Mouse (Mus musculus) forebrain, embryonic 12.5 days (tissue): Measurements from ENCODE around the gene Usp54. TPM values are rescaled to one million over a fixed set of nuclear protein-coding genes. Genes with fewer than 3 reads are reported as not detected.
A peak's percentile ranks its signal among the peaks of the same experiment; 100 is the strongest.

Source experiments
- ATAC-seq: fragments of 200-750 bp; cut with Nextera tagmentation; 2 replicates; pipeline ENCODE4 v1.8.0; 2017; ENCODE audit warnings: moderate TSS enrichment; ENCODE audit not compliant: low FRiP score
- H3K27ac ChIP-seq: fragments of 300-500 bp; sonication (generic); 2 replicates; pipeline ENCODE4 v1.5.1; 2016; ENCODE audit warnings: mild to moderate bottlenecking
- H3K27me3 ChIP-seq: fragments of 300-500 bp; sonication (generic); 2 replicates; pipeline ENCODE4 v1.6.1; 2016; ENCODE audit warnings: mild to moderate bottlenecking
- H3K36me3 ChIP-seq: fragments of 300-500 bp; sonication (generic); replicated peaks from 2 replicates; pipeline ENCODE4 v1.6.1; 2016; ENCODE audit warnings: mild to moderate bottlenecking
- H3K4me1 ChIP-seq: fragments of 300-500 bp; sonication (generic); 2 replicates; pipeline ENCODE4 v1.6.1; 2016
- H3K4me2 ChIP-seq: fragments of 300-500 bp; sonication (generic); 2 replicates; pipeline ENCODE4 v1.6.1; 2016; ENCODE audit warnings: mild to moderate bottlenecking, moderate library complexity
- H3K4me3 ChIP-seq: fragments of 300-500 bp; sonication (generic); replicated peaks from 2 replicates; pipeline ENCODE4 v1.5.1; 2016; ENCODE audit warnings: mild to moderate bottlenecking
- H3K9ac ChIP-seq: fragments of 300-500 bp; sonication (generic); 2 replicates; pipeline ENCODE4 v1.6.1; 2016; ENCODE audit warnings: mild to moderate bottlenecking
- H3K9me3 ChIP-seq: fragments of 300-500 bp; sonication (generic); 2 replicates; pipeline ENCODE4 v1.6.1; 2016
- WGBS: fragments of 180-500 bp; shearing (Covaris S2); methylation state at CpG from one replicate; pipeline ENCODE4 v1.1.7; 2016; 5-methylcytosine and 5-hydroxymethylcytosine counted together
- polyA plus RNA-seq: library from polyadenylated mRNA; unstranded; fragments of >200 nt; fragmentation: Nextera tagmentation; extraction: Ambion mirVana; gene quantifications from 2 replicates; pipeline ENCODE4 v1.2.1, GENCODE M21; 2016

Gene Usp54
- polyA plus RNA-seq, 1 experiment from 2014 or later: 15.8 TPM

- Histone ChIP-seq H3K9me3 (no peaks in the 10 kb centered on the region), H3K4me3 (no peak overlapping the region), H3K27me3 (peaks cover 48% of the 10 kb centered on the region), H3K4me1 (peaks cover 13% of the 10 kb centered on the region), H3K36me3 (no peaks in the 10 kb centered on the region), H3K27ac (no peak overlapping the region), H3K4me2 (no peak overlapping the region), H3K9ac (no peak overlapping the region)
- ATAC-seq: no peak
- WGBS: 82% methylated on average over 2 of the region's 2 CpGs
Observed at GRCm38 (mm10) chr14:20663601-20664000, 22.7 kb upstream of the Usp54 start.

GRCm38 (mm10) chr14:20662740-20663139 lies 21.9 kb upstream of the Usp54 start:
- Histone ChIP-seq H3K4me1 (peaks cover 13% of the 10 kb centered on the region), H3K9ac (no peak overlapping the region), H3K27ac (no peak overlapping the region), H3K27me3 (peaks cover 40% of the 10 kb centered on the region), H3K36me3 (no peaks in the 10 kb centered on the region), H3K4me2 (no peak overlapping the region), H3K9me3 (no peaks in the 10 kb centered on the region), H3K4me3 (no peak overlapping the region)
- ATAC-seq: no peak
- WGBS: 87% methylated on average over 3 of the region's 3 CpGs

GRCm38 (mm10) chr14:20661661-20662331 lies 20.9 kb upstream of the Usp54 start:
- 12% methylated on average over 19 of the region's 19 CpGs for WGBS
- H3K27me3 ChIP-seq: peaks cover 35% of the 10 kb centered on the region
- H3K36me3 ChIP-seq: no peaks in the 10 kb centered on the region
- H3K4me1 ChIP-seq: peaks cover 13% of the 10 kb centered on the region
- peak overlapping the region; percentile 87 for H3K4me2 ChIP-seq
- peak overlapping the region; percentile 73 for H3K9ac ChIP-seq
- H3K9me3 ChIP-seq: no peaks in the 10 kb centered on the region
- H3K27ac ChIP-seq: peak overlapping the region; percentile 76
- peak; percentile 51 for ATAC-seq
- peak overlapping the region; percentile 55 for H3K4me3 ChIP-seq

GRCm38 (mm10) chr14:20660827-20661660 lies 20.2 kb upstream of the Usp54 start:
- 2% methylated on average over 52 of the region's 52 CpGs for WGBS
- peak overlapping the region; percentile 76 for H3K27ac ChIP-seq

GRCm38 (mm10) chr14:20659687-20660086 lies 18.8 kb upstream of the Usp54 start:
- no peak overlapping the region for H3K4me2 ChIP-seq
- WGBS: 94% methylated on average over 7 of the region's 7 CpGs
- no peak overlapping the region for H3K9ac ChIP-seq
- no peak overlapping the region for H3K27ac ChIP-seq
- H3K36me3 ChIP-seq: no peaks in the 10 kb centered on the region
- no peak overlapping the region for H3K4me3 ChIP-seq
- H3K27me3 ChIP-seq: peaks cover 29% of the 10 kb centered on the region
- no peak for ATAC-seq
- peaks cover 13% of the 10 kb centered on the region for H3K4me1 ChIP-seq
- H3K9me3 ChIP-seq: no peaks in the 10 kb centered on the region

More at GRCm38 (mm10) chr14:20660827-20661660, 20.2 kb upstream of the Usp54 start:
- peaks cover 35% of the 10 kb centered on the region for H3K27me3 ChIP-seq
- H3K4me1 ChIP-seq: peaks cover 13% of the 10 kb centered on the region
- H3K4me2 ChIP-seq: peak overlapping the region; percentile 87
- ATAC-seq: peak; percentile 90
- H3K9ac ChIP-seq: peak overlapping the region; percentile 73
- no peaks in the 10 kb centered on the region for H3K9me3 ChIP-seq
- H3K4me3 ChIP-seq: peak overlapping the region; percentile 55
- H3K36me3 ChIP-seq: no peaks in the 10 kb centered on the region

GRCm38 (mm10) chr14:20658902-20659301 lies 18.0 kb upstream of the Usp54 start:
- Histone ChIP-seq H3K27me3 (peaks cover 29% of the 10 kb centered on the region), H3K27ac (no peak overlapping the region), H3K9ac (no peak overlapping the region), H3K4me1 (peaks cover 13% of the 10 kb centered on the region), H3K4me2 (no peak overlapping the region), H3K9me3 (no peaks in the 10 kb centered on the region), H3K36me3 (no peaks in the 10 kb centered on the region), H3K4me3 (no peak overlapping the region)
- no peak for ATAC-seq
- WGBS: 85% methylated on average over 6 of the region's 6 CpGs

GRCm38 (mm10) chr14:20658326-20658725 lies 17.5 kb upstream of the Usp54 start:
- no peak overlapping the region for H3K4me3 ChIP-seq
- H3K4me1 ChIP-seq: peaks cover 13% of the 10 kb centered on the region
- peaks cover 24% of the 10 kb centered on the region for H3K27me3 ChIP-seq
- H3K4me2 ChIP-seq: no peak overlapping the region
- H3K36me3 ChIP-seq: no peaks in the 10 kb centered on the region
- no peak overlapping the region for H3K27ac ChIP-seq
- no peak overlapping the region for H3K9ac ChIP-seq
- no peaks in the 10 kb centered on the region for H3K9me3 ChIP-seq
- ATAC-seq: no peak

GRCm38 (mm10) chr14:20656361-20656760 lies 15.5 kb upstream of the Usp54 start, which contains the start of gene Myoz1:
Myoz1 (minus strand) TSS chr14:20656540.
- H3K27me3 ChIP-seq: peaks cover 9% of the 10 kb centered on the region; the same call in 1 of the 2 replicates
- no peak within 1 kb of the TSS for H3K4me3 ChIP-seq
- no peaks in the 10 kb centered on the region for H3K9me3 ChIP-seq
- no peak for ATAC-seq
- no peak within 1 kb of the TSS for H3K9ac ChIP-seq
- peaks cover under 1% of the 10 kb centered on the region; the same call in 1 of the 2 replicates for H3K4me1 ChIP-seq
- H3K36me3 ChIP-seq: no peaks in the 10 kb centered on the region
- no peak within 1 kb of the TSS for H3K27ac ChIP-seq
- no peak within 1 kb of the TSS for H3K4me2 ChIP-seq
- 38% methylated on average over 11 of the region's 11 CpGs for WGBS

- 80% methylated on average over 9 of the region's 9 CpGs for WGBS
- Histone ChIP-seq H3K27ac (no peak overlapping the region), H3K9ac (no peak overlapping the region), H3K9me3 (no peaks in the 10 kb centered on the region), H3K4me1 (no peaks in the 10 kb centered on the region), H3K4me2 (no peak overlapping the region), H3K36me3 (no peaks in the 10 kb centered on the region), H3K27me3 (peaks cover 9% of the 10 kb centered on the region; the same call in 1 of the 2 replicates), H3K4me3 (no peak overlapping the region)
- ATAC-seq: no peak
Observed at GRCm38 (mm10) chr14:20655731-20656130, 14.9 kb upstream of the Usp54 start.

GRCm38 (mm10) chr14:20654690-20655421 lies 14.0 kb upstream of the Usp54 start:
- Histone ChIP-seq H3K27me3 (peaks cover 9% of the 10 kb centered on the region; the same call in 1 of the 2 replicates), H3K9me3 (no peaks in the 10 kb centered on the region), H3K27ac (no peak overlapping the region), H3K4me3 (no peak overlapping the region), H3K4me1 (no peaks in the 10 kb centered on the region), H3K9ac (no peak overlapping the region), H3K4me2 (no peak overlapping the region), H3K36me3 (no peaks in the 10 kb centered on the region)
- WGBS: 82% methylated on average over 9 of the region's 9 CpGs
- ATAC-seq: no peak

- no peak overlapping the region for H3K4me3 ChIP-seq
- H3K9ac ChIP-seq: no peak overlapping the region
- H3K4me2 ChIP-seq: no peak overlapping the region
- no peak overlapping the region for H3K27ac ChIP-seq
- no peaks in the 10 kb centered on the region for H3K4me1 ChIP-seq
- H3K36me3 ChIP-seq: no peaks in the 10 kb centered on the region
- ATAC-seq: no peak
- 74% methylated on average over 4 of the region's 4 CpGs for WGBS
- H3K27me3 ChIP-seq: 0 out of 2 replicates have a peak, but pooled peaks cover 5% of the 10 kb centered on the region
- no peaks in the 10 kb centered on the region for H3K9me3 ChIP-seq
Observed at GRCm38 (mm10) chr14:20651722-20652256, 10.9 kb upstream of the Usp54 start.

- Histone ChIP-seq H3K9ac (no peak overlapping the region), H3K9me3 (no peaks in the 10 kb centered on the region), H3K36me3 (no peaks in the 10 kb centered on the region), H3K4me2 (no peak overlapping the region), H3K4me1 (no peaks in the 10 kb centered on the region), H3K27me3 (no peaks in the 10 kb centered on the region), H3K4me3 (no peak overlapping the region), H3K27ac (no peak overlapping the region)
- ATAC-seq: no peak
- 62% methylated on average over 2 of the region's 2 CpGs for WGBS
Observed at GRCm38 (mm10) chr14:20651000-20651399, 10.1 kb upstream of the Usp54 start.
